Mouse (Mus musculus): ENCODE measurements around the gene Ano10. TPM values are rescaled to one million over a fixed set of nuclear protein-coding genes. Genes with fewer than 3 reads are reported as not detected.

Gene Ano10
- polyA plus RNA-seq, 1 experiment from 2014 or later: 31.9 TPM

DNA sequence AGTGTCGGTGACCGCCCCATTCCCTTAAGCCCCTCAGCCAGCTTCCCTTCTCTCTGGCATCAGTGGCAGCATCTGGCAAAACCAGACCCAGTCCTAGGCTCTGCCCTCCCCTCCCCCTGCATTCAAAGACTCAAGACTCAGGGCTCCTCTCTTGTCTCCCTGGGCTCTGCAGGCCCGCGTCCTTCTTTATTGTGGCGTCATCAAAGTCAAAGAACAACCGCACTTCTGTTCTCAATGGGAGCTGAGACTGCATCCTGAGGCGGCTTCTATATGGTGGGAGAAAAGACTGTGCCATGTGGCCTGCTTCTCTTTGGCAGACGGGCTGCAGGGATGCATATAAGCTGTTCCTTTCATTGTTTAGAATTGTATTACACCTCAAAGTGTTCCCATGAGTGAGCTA, 71.2 kb downstream of the Ano10 start:
- Histone ChIP-seq H3K9me3 (no peaks in the 10 kb centered on the region), H3K36me3 (no peaks in the 10 kb centered on the region), H3K9ac (no peak overlapping the region), H3K4me1 (peaks cover 9% of the 10 kb centered on the region; the same call in 1 of the 2 replicates), H3K27ac (peak overlapping the region; percentile 16; the same call in 1 of the 2 replicates), H3K27me3 (no peaks in the 10 kb centered on the region), H3K4me3 (no peak overlapping the region), H3K4me2 (no peak overlapping the region)
- WGBS: 49% methylated on average over 8 of the region's 8 CpGs
- no peak for ATAC-seq (ENCODE audit: borderline replicate concordance, extremely low read depth, low FRiP score, low TSS enrichment)

DNA sequence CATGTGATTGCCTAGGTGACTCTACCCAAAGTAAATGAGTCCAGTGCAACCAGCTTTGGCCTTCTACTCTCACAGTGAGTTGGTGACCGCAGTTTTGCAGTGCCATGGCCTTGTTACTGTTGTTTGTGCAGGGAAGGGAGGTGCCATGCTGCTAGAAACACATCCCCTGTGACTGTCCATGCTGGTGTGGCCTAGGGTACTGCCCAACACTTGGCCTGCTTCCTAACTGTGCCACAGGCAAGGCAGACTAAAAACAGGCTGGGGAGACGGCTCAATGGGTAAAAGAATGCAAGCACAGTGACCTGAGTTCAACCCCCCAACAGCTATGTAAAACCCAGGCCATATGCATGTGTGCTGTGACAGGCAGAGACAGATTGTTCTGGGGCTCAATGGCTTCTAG, 74.3 kb downstream of the Ano10 start:
- WGBS: 59% methylated on average over 2 of the region's 2 CpGs
- H3K27ac ChIP-seq: no peak overlapping the region
- peaks cover 9% of the 10 kb centered on the region; the same call in 1 of the 2 replicates for H3K4me1 ChIP-seq
- H3K9me3 ChIP-seq: no peaks in the 10 kb centered on the region
- no peaks in the 10 kb centered on the region for H3K27me3 ChIP-seq
- no peak overlapping the region for H3K9ac ChIP-seq
- H3K4me3 ChIP-seq: no peak overlapping the region
- ATAC-seq (ENCODE audit: borderline replicate concordance, extremely low read depth, low FRiP score, low TSS enrichment): no peak
- no peak overlapping the region for H3K4me2 ChIP-seq
- H3K36me3 ChIP-seq: no peaks in the 10 kb centered on the region

DNA sequence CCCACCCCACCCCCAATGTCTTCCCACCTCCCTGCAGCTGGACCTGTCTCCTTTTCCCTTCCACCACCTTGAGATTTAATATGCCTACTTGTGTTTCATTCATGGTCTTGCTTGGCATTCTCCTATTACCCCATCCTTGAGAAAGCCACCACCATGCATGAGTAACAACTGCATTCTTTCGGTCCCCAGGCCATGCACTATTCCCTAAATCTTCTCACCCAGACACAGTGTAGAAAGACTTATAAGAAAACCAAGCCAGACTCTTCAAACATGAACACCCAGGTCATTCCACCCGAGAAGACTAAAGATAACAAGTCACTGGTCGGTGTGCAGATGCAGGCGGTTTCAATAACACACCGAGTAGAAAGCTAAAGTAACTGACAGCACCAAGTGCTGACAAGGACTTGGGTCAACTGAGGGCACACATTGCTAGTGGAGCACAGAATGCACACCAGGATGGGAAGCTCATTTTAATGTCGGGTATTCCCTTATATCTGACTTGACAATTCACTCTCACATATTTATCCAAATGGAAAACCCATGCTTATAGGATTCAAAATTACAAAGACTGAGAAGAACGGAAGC, 77.2 kb downstream of the Ano10 start:
- WGBS: 63% methylated on average over 7 of the region's 7 CpGs
- Histone ChIP-seq H3K27me3 (no peaks in the 10 kb centered on the region), H3K4me2 (no peak overlapping the region), H3K36me3 (no peaks in the 10 kb centered on the region), H3K4me3 (no peak overlapping the region), H3K27ac (no peak overlapping the region), H3K9ac (no peak overlapping the region), H3K9me3 (no peaks in the 10 kb centered on the region), H3K4me1 (no peaks in the 10 kb centered on the region)
- ATAC-seq (ENCODE audit: borderline replicate concordance, extremely low read depth, low FRiP score, low TSS enrichment): no peak

DNA sequence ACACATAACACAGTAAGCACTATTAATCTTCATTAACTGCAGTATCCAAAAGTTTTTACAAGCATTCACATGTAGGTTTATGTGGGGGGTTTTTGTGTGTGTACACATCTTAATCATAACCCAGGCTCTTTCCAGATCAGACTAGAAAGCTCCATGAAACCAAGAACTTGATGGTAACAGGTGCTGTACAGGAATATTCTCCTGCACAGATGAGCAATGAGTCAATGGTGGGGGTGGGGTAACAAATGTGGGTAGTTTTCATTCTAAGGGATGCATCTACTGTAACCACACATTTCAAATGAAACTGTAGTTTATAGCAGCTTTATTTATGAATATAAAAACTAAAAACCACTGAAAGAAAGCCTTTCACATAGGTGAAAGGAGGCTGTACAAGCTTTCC, 79.1 kb downstream of the Ano10 start:
- H3K9ac ChIP-seq: no peak overlapping the region
- no peak for ATAC-seq (ENCODE audit: borderline replicate concordance, extremely low read depth, low FRiP score, low TSS enrichment)
- H3K4me1 ChIP-seq: no peaks in the 10 kb centered on the region

DNA sequence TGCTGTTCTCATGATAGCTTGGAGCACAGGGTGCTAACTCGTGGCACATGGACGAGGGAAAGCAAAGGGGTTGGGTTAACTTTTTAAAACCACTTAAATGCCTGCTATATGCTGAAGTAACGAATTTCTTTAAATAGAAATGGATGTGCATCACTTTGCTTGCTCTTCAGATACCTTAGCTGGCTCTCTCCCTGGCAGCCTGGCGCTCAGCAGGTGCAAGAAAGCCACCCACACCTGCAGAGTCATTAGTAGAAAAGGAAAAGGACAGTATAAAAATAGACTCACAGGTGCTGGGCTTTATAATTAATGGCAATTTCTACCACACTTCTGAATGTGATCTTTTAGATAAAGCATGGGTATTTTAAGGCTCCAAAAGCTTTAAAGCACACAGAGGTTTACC, 85.9 kb downstream of the Ano10 start:
- no peaks in the 10 kb centered on the region for H3K36me3 ChIP-seq
- no peak overlapping the region for H3K27ac ChIP-seq
- no peaks in the 10 kb centered on the region for H3K9me3 ChIP-seq
- no peak overlapping the region for H3K4me3 ChIP-seq
- H3K4me2 ChIP-seq: no peak overlapping the region
- H3K9ac ChIP-seq: no peak overlapping the region
- peaks cover 21% of the 10 kb centered on the region for H3K4me1 ChIP-seq
- no peaks in the 10 kb centered on the region for H3K27me3 ChIP-seq
- 64% methylated on average over 4 of the region's 4 CpGs for WGBS
- ATAC-seq (ENCODE audit: borderline replicate concordance, extremely low read depth, low FRiP score, low TSS enrichment): no peak

More for the DNA sequence above, 79.1 kb downstream of the Ano10 start:
- no peak overlapping the region for H3K4me2 ChIP-seq
- H3K27me3 ChIP-seq: no peaks in the 10 kb centered on the region
- no peaks in the 10 kb centered on the region for H3K36me3 ChIP-seq
- no peaks in the 10 kb centered on the region for H3K9me3 ChIP-seq
- no peak overlapping the region for H3K27ac ChIP-seq
- H3K4me3 ChIP-seq: no peak overlapping the region

DNA sequence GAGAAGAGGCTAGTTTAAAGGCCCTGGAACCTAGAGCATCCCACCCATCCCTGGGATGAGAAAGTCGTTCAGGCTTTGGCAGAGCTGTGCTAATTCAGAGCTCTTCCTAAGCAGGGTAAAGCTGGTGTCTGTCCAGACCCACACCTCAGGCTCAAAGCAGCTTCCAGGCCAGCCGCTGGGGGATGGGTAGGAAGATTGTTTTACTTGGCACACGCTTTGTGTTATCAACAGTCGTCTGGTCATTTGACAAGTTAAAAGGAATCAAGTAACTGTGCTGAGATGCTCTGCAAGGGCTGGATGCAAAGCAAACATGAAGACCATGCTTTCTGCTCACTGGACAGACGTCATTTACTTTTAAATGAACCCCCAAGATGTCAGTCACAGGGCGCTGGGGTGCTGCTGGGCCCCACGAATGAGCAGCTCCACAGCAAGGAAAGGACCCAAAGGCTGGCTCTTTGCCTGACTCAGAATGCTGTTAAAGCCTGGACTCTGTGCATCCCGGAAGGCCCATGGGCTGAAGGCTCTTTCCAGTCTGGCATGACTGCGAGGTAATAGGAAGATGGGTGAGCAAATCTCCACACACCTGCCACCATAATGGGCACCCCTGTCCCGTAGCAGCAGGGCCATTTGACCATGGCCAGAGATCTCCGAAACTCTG, 88.6 kb downstream of the Ano10 start:
- Histone ChIP-seq H3K36me3 (no peaks in the 10 kb centered on the region), H3K27me3 (no peaks in the 10 kb centered on the region), H3K9me3 (no peaks in the 10 kb centered on the region), H3K27ac (no peak overlapping the region), H3K9ac (no peak overlapping the region), H3K4me2 (no peak overlapping the region), H3K4me3 (no peak overlapping the region), H3K4me1 (peaks cover 21% of the 10 kb centered on the region)
- WGBS: 28% methylated on average over 11 of the region's 11 CpGs
- peak; percentile 67; the same call in 1 of the 2 replicates for ATAC-seq (ENCODE audit: borderline replicate concordance, extremely low read depth, low FRiP score, low TSS enrichment)

DNA sequence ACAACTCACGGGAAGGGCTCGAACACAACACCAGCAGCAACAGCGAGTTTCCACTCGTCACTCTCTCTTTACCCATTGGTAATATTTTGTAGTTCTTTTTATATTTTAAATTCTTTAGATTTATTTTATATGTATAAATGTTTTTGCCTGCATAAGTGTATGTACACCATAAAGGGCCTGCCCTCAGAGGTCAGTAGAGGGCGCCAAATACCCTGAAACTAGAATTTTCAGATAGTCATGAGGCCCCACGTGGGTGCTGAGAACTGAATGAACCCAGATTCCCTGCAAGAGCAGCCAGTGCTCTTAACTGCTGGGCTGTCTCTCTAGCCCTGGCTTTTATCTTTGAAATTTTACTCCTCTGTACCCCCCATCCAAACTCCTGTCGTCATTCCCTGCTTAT, 89.7 kb downstream of the Ano10 start:
- Histone ChIP-seq H3K4me3 (no peak overlapping the region), H3K36me3 (no peaks in the 10 kb centered on the region), H3K4me1 (peaks cover 21% of the 10 kb centered on the region), H3K9me3 (no peaks in the 10 kb centered on the region), H3K4me2 (no peak overlapping the region), H3K9ac (no peak overlapping the region), H3K27ac (no peak overlapping the region), H3K27me3 (no peaks in the 10 kb centered on the region)
- ATAC-seq (ENCODE audit: borderline replicate concordance, extremely low read depth, low FRiP score, low TSS enrichment): no peak
- WGBS: 71% methylated on average over 7 of the region's 7 CpGs

DNA sequence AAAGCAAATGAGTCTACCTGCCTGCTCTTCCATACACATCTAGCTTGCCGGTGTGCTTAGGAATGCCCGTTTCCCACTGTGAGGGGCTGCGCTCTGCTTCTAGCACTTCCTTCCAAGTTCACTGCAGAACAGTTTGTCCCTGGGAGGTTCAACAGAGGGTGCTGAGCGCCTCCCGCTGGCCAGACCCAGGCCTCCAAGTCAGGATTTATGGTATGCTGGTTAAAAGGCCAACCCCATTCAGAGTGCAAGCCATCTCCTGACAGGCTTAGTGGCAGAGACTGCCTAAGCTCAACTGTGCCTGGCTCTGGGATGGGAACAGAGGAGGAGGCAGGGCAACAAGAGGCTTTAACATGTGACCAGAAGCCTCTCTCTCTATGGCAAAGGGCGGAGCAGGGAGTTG, 95.0 kb downstream of the Ano10 start:
- H3K27me3 ChIP-seq: no peaks in the 10 kb centered on the region
- H3K4me2 ChIP-seq: no peak overlapping the region
- H3K4me1 ChIP-seq: peaks cover 17% of the 10 kb centered on the region; the same call in 1 of the 2 replicates
- no peaks in the 10 kb centered on the region for H3K36me3 ChIP-seq
- no peak overlapping the region for H3K27ac ChIP-seq
- H3K9me3 ChIP-seq: no peaks in the 10 kb centered on the region
- 38% methylated on average over 6 of the region's 6 CpGs for WGBS
- H3K4me3 ChIP-seq: no peak overlapping the region
- no peak overlapping the region for H3K9ac ChIP-seq
- no peak for ATAC-seq (ENCODE audit: borderline replicate concordance, extremely low read depth, low FRiP score, low TSS enrichment)

DNA sequence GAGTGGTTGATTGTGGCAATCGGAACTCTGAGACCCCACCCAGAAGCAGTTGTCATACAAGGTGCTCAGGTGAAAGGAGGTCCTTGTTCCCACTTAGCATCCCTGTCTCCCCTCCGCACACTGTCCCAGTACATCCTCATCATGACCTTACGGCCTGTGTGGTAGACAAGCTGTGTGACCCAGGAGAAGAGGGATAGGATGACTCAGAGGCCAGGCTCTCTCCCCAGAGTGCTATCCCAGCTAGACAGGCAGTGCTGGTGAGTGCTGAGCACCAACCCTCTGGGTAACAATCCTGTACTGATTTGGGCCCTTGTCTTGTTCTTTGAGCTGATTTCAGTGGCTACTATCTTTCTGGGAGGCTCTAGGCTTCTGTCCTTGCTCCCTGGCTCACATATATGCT, 95.6 kb downstream of the Ano10 start:
- Histone ChIP-seq H3K4me3 (no peak overlapping the region), H3K9me3 (no peaks in the 10 kb centered on the region), H3K36me3 (no peaks in the 10 kb centered on the region), H3K9ac (no peak overlapping the region), H3K27me3 (no peaks in the 10 kb centered on the region), H3K27ac (no peak overlapping the region), H3K4me2 (no peak overlapping the region), H3K4me1 (peaks cover 18% of the 10 kb centered on the region; the same call in 1 of the 2 replicates)
- 88% methylated on average over 3 of the region's 3 CpGs for WGBS
- ATAC-seq (ENCODE audit: borderline replicate concordance, extremely low read depth, low FRiP score, low TSS enrichment): no peak

DNA sequence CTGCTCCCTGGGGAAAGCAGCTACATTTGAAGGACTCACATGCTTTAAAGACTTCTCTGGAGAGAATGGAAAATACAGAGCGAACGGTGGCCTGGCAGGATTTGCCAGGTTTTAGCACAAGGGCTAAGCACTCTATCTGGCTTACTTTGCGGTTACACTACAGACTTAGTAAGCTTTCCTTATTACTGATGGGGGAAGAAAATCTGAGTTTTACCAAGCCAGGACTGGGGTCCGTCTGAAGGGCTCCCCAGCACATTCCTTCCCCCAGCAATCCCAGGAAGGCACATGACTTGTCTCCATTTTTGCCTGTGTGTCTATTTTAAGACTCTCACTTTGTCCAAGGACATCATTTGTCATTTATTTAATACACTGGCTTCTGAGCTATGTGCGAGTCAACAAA, 97.2 kb downstream of the Ano10 start:
- Histone ChIP-seq H3K36me3 (no peaks in the 10 kb centered on the region), H3K9ac (no peak overlapping the region), H3K9me3 (no peaks in the 10 kb centered on the region), H3K4me3 (no peak overlapping the region), H3K27ac (0 out of 2 replicates have a peak overlapping the region, but pooled peaks have one; percentile 5), H3K4me2 (no peak overlapping the region), H3K27me3 (no peaks in the 10 kb centered on the region), H3K4me1 (peaks cover 18% of the 10 kb centered on the region; the same call in 1 of the 2 replicates)
- 61% methylated on average over 5 of the region's 5 CpGs for WGBS
- no peak for ATAC-seq (ENCODE audit: borderline replicate concordance, extremely low read depth, low FRiP score, low TSS enrichment)

DNA sequence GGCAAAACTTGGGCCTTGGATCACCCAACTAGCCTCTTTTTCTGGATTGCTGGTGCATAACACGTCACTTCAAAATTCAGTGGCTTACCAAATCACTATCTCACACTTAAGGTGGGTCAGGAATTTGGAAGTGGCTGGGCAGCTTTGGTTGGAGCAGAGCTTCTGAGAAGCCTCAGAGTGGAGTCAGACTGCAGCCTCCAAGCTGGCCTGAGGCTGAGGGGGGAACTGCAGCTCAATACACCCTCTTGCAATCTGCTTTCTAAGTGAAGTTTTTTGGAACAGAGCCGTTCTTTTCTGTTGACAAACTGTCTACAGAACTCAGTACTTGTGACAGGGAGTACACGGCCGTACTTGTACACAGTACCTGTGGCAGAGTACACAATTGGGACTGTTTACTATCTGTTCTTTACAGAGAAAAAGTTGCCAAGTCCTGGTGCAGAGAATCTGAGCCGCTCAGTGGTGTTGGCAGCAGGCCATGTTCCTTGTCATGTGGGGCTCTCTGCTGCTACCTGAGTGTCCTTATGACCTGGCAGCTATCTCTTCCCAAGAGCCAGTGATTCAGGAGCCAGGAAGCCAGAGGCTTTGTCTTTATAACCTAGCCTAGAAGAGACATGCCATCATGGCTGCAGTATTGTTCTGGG, 99.1 kb downstream of the Ano10 start:
- H3K9me3 ChIP-seq: no peaks in the 10 kb centered on the region
- H3K4me3 ChIP-seq: no peak overlapping the region
- no peaks in the 10 kb centered on the region for H3K27me3 ChIP-seq
- WGBS: 49% methylated on average over 5 of the region's 5 CpGs
- 0 out of 2 replicates have a peak, but pooled peaks have one; percentile 44 for ATAC-seq (ENCODE audit: borderline replicate concordance, extremely low read depth, low FRiP score, low TSS enrichment)
- H3K9ac ChIP-seq: no peak overlapping the region
- H3K4me1 ChIP-seq: peaks cover 18% of the 10 kb centered on the region; the same call in 1 of the 2 replicates
- H3K4me2 ChIP-seq: no peak overlapping the region
- no peaks in the 10 kb centered on the region for H3K36me3 ChIP-seq
- H3K27ac ChIP-seq: peak overlapping the region; percentile 41

DNA sequence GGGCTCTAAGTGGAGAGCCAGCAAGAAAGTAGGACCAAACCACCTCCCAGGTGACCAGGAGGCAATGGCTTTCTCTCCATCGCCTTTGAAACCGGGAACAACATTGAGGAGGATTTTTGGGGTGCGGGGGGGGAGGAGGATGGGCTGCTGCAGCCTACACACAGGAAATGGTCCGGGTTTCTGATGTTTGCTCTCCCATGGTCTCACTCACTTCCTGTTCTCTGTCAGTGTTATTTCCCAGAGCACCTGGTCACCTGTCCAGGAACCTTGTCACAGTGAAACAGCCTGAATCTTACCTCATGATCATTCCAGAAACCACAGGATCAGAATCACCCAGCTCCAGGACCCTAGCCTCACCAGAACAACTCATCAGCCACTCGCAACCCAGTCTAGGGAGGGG, 100.4 kb downstream of the Ano10 start:
- no peaks in the 10 kb centered on the region for H3K27me3 ChIP-seq
- H3K9ac ChIP-seq: no peak overlapping the region
- H3K9me3 ChIP-seq: no peaks in the 10 kb centered on the region
- ATAC-seq (ENCODE audit: borderline replicate concordance, extremely low read depth, low FRiP score, low TSS enrichment): no peak
- no peaks in the 10 kb centered on the region for H3K36me3 ChIP-seq
- H3K4me2 ChIP-seq: no peak overlapping the region
- H3K27ac ChIP-seq: no peak overlapping the region
- H3K4me1 ChIP-seq: peaks cover 18% of the 10 kb centered on the region; the same call in 1 of the 2 replicates
- 75% methylated on average over 5 of the region's 5 CpGs for WGBS
- no peak overlapping the region for H3K4me3 ChIP-seq
